Mouse (Mus musculus): ENCODE results near the gene Olfr1342.

Gene Olfr1342

GRCm38 (mm10) chr4:118692412-118692973, at the start of gene Olfr1342:
Olfr1342 (minus strand) TSS chr4:118692756.
- DNase-seq: no peak

- no peak for DNase-seq
These were observed 49.3 kb upstream of the Olfr1342 start for GRCm38 (mm10) chr4:118741881-118742280.

GRCm38 (mm10) chr4:118740988-118741698, 48.6 kb upstream of the Olfr1342 start:
- no peak for DNase-seq

GRCm38 (mm10) chr4:118739574-118739973, 47.0 kb upstream of the Olfr1342 start:
- DNase-seq: no peak

DNA sequence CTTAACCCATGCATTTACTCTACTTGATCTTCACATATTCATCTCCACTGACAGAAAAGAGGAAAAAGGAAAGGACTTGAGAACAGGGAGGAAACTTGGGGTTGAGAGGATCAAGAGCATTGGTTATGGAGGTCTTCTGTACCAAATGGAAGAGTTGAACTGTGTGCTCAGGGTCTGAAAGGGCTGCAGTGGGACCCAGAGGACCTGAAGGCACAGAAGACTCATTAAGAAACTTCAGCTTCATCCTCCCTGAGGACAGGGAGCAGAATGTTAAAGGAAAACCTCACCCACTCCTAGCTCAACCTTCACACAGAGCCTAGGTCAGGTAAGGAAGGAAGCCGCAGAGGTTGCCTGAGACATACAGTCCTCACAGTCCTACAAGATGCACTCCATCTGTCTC, 39.3 kb upstream of the Olfr1342 start, which contains the start of gene Olfr1339:
Olfr1339 (plus strand) TSS at position 301 of the 400 bp plus-strand sequence.
- DNase-seq: no peak

- peak; percentile 1 for DNase-seq
These were observed 29.4 kb upstream of the Olfr1342 start for GRCm38 (mm10) chr4:118721742-118722483.

GRCm38 (mm10) chr4:118719838-118720237, 27.3 kb upstream of the Olfr1342 start, which contains the start of gene Olfr1340:
Olfr1340 (plus strand) TSS chr4:118720138.
- no peak for DNase-seq

GRCm38 (mm10) chr4:118711656-118712055, 19.1 kb upstream of the Olfr1342 start:
- no peak for DNase-seq

DNA sequence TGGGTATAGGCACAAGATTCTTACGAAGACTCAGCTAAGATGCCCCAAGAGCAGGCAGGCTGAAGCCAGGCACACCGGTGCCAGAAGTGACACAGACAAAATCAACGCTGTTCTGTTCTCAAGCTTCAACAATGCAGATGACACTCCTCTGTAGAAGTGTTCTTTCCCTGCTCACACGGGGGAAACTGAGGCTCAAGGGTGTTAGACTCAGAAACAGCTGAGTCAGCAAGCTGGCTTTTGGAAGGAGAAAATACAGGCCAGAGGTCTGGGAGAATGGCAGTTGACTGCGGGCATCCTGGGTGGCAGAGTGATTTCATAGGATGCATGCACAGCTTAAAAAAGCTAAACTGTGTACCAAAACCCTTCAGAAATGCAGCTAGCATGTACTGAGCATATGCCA, 15.5 kb upstream of the Olfr1342 start:
- DNase-seq: no peak

- DNase-seq: no peak
These were observed 10.7 kb upstream of the Olfr1342 start, which contains the start of gene Olfr1341 for GRCm38 (mm10) chr4:118703223-118703622. Olfr1341 (plus strand) TSS chr4:118703523.

GRCm38 (mm10) chr4:118693812-118694211, 1.3 kb upstream of the Olfr1342 start:
- no peak for DNase-seq

DNA sequence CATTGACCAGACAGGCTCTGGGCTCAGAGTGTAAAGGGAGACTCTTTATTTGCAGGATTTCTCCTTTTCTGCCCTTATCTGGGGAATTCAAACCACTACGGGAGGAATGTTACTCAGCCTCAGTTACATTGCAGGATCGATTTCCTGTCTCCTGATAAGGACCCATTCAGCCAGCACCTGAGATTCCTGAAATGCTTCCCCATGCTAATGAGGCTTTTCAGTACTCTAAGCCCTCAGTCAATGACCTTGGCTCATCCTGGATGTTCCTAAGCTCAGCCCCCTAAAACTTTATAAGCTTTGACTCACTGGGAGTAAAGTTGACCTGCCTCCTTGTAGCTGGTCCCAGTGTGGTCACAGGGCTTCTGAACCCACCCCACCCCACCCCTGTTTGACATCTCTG, 5.5 kb downstream of the Olfr1342 start:
- peak; percentile 22 for DNase-seq

DNA sequence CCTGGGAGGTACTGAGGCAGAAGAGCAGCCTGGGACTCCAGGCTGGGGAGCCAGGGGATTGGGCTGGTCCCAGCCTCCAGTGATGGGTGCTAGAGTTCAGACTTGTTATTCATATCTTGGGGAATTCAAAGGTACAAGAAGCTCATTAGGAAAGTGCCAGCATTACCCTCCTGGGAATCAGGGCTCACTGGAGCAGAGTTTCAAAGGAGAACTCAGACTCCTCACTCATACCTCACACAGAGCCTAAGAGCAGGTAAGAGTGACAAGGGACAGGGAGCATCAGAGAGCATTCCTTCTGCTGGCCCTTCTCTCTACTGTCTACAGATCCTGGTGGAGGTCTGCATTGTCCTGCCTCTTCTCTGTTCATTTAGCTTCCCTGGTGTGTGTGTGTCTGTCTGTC, 33.9 kb downstream of the Olfr1342 start, which contains the start of gene Olfr62:
Olfr62 (plus strand) TSS at position 301 of the 400 bp plus-strand sequence.
- no peak for DNase-seq

DNA sequence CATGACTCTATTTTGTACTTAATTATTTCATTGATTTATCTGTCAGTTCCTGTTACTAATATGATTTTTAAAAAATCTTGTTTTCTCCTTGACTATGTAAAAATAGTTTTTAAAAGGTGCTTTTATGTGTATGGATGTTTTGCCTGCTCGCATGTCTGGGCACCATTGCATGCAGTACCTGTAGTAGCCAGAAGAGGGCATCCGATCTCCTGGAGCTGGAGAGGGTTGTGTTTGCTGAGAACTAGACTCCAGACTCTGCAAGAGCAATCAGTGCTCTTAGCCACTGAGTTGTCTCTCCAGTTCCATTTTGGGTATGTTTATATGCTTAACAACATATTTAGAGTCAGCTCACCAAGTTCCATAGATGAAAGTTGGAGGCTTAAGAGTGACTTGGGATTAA, 47.3 kb downstream of the Olfr1342 start:
- peak; percentile 53 for DNase-seq

DNA sequence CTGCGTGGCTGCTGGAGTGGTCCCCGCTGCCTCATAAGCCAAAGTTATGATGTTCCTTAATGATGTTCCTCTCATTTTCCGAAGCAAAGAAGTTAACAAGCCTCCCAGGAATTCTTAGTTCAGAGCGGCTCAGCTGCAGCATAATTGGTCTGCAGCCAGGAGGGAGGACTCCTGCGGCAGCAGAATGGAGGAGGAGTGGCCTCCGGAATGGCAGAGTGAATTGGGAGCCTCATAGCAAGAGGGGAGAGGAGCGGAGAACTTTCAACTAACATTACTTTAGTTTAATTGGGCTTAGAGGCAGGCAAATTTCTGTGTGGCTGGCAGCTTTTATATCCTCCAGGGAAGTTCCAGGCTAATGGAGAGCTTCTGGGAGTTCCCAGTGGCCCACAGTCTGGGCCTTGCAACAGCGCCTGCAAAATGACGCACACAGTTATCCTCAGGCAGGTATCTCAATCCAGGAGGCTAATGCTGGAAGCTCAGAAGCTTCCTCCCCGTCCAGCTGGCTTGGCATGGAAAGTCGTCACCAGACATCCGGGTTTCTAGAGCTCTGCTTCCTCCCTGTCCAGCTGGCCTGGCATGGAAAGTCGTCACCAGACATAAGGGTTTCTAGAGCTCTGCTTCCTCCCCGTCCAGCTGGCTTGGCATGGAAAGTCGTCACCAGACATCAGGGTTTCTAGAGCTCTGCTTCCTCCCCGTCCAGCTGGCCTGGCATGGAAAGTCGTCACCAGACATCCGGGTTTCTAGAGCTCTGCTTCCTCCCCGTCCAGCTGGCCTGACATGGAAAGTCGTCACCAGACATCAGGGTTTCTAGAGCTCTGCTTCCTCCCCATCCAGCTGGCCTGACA, 50.0 kb downstream of the Olfr1342 start:
- DNase-seq: no peak

Data from lung, postnatal 36 days (tissue).